Mouse (Mus musculus): ENCODE results near the gene Fhl3. TPM values are rescaled to one million over a fixed set of nuclear protein-coding genes. Genes with fewer than 3 reads are reported as not detected.
A peak's percentile ranks its signal among the peaks of the same experiment; 100 is the strongest.

Gene Fhl3
- total and polyA plus RNA-seq, 2 experiments from 2014 or later = 1.4 to 3.0 TPM

DNA sequence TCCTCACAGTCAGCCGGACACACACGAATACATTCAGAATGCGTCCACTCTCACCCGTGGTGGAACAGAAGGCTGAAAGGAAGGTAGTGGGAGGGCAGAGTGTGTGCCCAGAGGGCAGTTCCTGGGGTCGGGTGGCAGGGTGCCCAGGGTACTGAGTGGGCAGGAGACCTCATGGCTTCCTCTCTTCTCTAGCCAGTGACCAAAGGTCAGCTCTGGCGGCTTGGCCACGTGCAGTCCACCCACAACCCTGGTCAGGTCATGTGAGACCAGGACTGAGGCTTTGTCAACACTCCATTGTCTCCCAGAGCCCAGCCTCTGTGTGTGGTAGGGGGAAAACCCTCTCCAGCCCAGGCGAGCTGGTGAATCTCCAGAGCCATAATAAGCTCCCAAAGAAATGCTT lies 30.3 kb upstream of the Fhl3 start:
- ATAC-seq (no peak), DNase-seq (no peak)
- Histone ChIP-seq H3K27ac (ENCODE audit: low read depth, low read length) (no peak overlapping the region), H3K36me3 (ENCODE audit: insufficient read depth) (no peaks in the 10 kb centered on the region), H3K4me1 (ENCODE audit: insufficient read depth) (peaks cover 19% of the 10 kb centered on the region), H3K9ac (no peak overlapping the region), H3K9me3 (ENCODE audit: low read length) (no peaks in the 10 kb centered on the region), H3K4me2 (ENCODE audit: low read depth) (no peak overlapping the region), H3K4me3 (ENCODE audit: low read depth, low read length) (no peak overlapping the region), H3K27me3 (ENCODE audit: insufficient read depth, low read length) (0 out of 2 replicates have a peak, but pooled peaks cover 5% of the 10 kb centered on the region)
- no peak for TF ChIP-seq CTCF (IDR thresholded peaks at IDR 0.05; ENCODE audit: low read depth)
- WGBS = 66% methylated on average over 8 of the region's 8 CpGs

GRCm38 (mm10) chr4:124671583-124671982 lies 28.9 kb upstream of the Fhl3 start:
- no peak for TF ChIP-seq CTCF (IDR thresholded peaks at IDR 0.05; ENCODE audit: low read depth)
- no peak for DNase-seq
- Histone ChIP-seq H3K4me2 (ENCODE audit: low read depth) (0 out of 2 replicates have a peak overlapping the region, but pooled peaks have one; percentile 61), H3K4me1 (ENCODE audit: insufficient read depth) (peaks cover 19% of the 10 kb centered on the region), H3K4me3 (ENCODE audit: low read depth, low read length) (no peak overlapping the region), H3K36me3 (ENCODE audit: insufficient read depth) (0 out of 2 replicates have a peak, but pooled peaks cover 5% of the 10 kb centered on the region), H3K9ac (no peak overlapping the region), H3K27me3 (ENCODE audit: insufficient read depth, low read length) (0 out of 2 replicates have a peak, but pooled peaks cover 5% of the 10 kb centered on the region), H3K9me3 (ENCODE audit: low read length) (no peaks in the 10 kb centered on the region), H3K27ac (ENCODE audit: low read depth, low read length) (no peak overlapping the region)
- no peak for ATAC-seq
- WGBS = 39% methylated on average over 7 of the region's 7 CpGs

- ATAC-seq = peak; percentile 69
- WGBS = 3% methylated on average over 24 of the region's 31 CpGs
- H3K27me3 ChIP-seq (ENCODE audit: insufficient read depth, low read length) = 0 out of 2 replicates have a peak, but pooled peaks cover 5% of the 10 kb centered on the region
- peak; percentile 89 for DNase-seq
- TF ChIP-seq CTCF (IDR thresholded peaks at IDR 0.05; ENCODE audit: low read depth) = peak; percentile 19; the same call in 1 of the 2 replicates
- H3K27ac ChIP-seq (ENCODE audit: low read depth, low read length) = peak overlapping the region; percentile 35
- peak overlapping the region; percentile 61 for H3K4me2 ChIP-seq (ENCODE audit: low read depth)
- H3K9ac ChIP-seq = peak overlapping the region; percentile 14
- H3K4me1 ChIP-seq (ENCODE audit: insufficient read depth) = peaks cover 19% of the 10 kb centered on the region
- H3K9me3 ChIP-seq (ENCODE audit: low read length) = no peaks in the 10 kb centered on the region
- peak overlapping the region; percentile 26 for H3K4me3 ChIP-seq (ENCODE audit: low read depth, low read length)
- peaks cover 8% of the 10 kb centered on the region for H3K36me3 ChIP-seq (ENCODE audit: insufficient read depth)
These were observed 27.9 kb upstream of the Fhl3 start for GRCm38 (mm10) chr4:124672347-124673320.

GRCm38 (mm10) chr4:124674334-124675032 lies 26.0 kb upstream of the Fhl3 start:
- no peaks in the 10 kb centered on the region for H3K9me3 ChIP-seq (ENCODE audit: low read length)
- H3K4me1 ChIP-seq (ENCODE audit: insufficient read depth) = peaks cover 19% of the 10 kb centered on the region
- no peak overlapping the region for H3K4me3 ChIP-seq (ENCODE audit: low read depth, low read length)
- no peak overlapping the region for H3K27ac ChIP-seq (ENCODE audit: low read depth, low read length)
- no peak overlapping the region for H3K4me2 ChIP-seq (ENCODE audit: low read depth)
- peaks cover 19% of the 10 kb centered on the region for H3K36me3 ChIP-seq (ENCODE audit: insufficient read depth)
- H3K9ac ChIP-seq = no peak overlapping the region
- no peak for ATAC-seq
- 51% methylated on average over 17 of the region's 17 CpGs for WGBS
- no peak for DNase-seq
- H3K27me3 ChIP-seq (ENCODE audit: insufficient read depth, low read length) = 0 out of 2 replicates have a peak, but pooled peaks cover 5% of the 10 kb centered on the region
- no peak for TF ChIP-seq CTCF (IDR thresholded peaks at IDR 0.05; ENCODE audit: low read depth)

DNA sequence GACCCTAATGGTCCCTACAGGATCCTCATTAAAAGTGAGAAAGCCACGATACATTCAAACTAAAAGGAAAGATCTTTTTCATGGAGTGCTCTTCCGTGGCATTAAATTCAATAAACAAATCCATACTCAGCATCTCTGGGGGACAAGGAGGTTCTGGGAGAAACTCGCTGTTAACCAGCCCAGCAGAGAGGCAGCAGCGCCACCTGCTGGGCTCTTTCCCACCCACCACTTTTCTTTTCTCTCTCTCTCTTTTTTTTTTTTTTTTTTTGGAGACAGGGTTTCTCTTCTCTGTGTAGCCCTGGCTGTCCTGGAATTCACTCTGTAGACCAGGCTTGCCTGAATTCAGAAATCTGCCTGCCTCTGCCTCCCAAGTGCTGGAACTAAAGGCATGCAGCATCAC lies 25.5 kb upstream of the Fhl3 start:
- ATAC-seq (peak; percentile 65), DNase-seq (peak; percentile 92)
- peak; percentile 87 for TF ChIP-seq CTCF (IDR thresholded peaks at IDR 0.05; ENCODE audit: low read depth)
- Histone ChIP-seq H3K36me3 (ENCODE audit: insufficient read depth) (peaks cover 25% of the 10 kb centered on the region), H3K27ac (ENCODE audit: low read depth, low read length) (no peak overlapping the region), H3K4me1 (ENCODE audit: insufficient read depth) (peaks cover 19% of the 10 kb centered on the region), H3K4me3 (ENCODE audit: low read depth, low read length) (no peak overlapping the region), H3K9me3 (ENCODE audit: low read length) (no peaks in the 10 kb centered on the region), H3K9ac (no peak overlapping the region), H3K4me2 (ENCODE audit: low read depth) (no peak overlapping the region), H3K27me3 (ENCODE audit: insufficient read depth, low read length) (0 out of 2 replicates have a peak, but pooled peaks cover 5% of the 10 kb centered on the region)
- WGBS = 4% methylated on average over 4 of the region's 4 CpGs

GRCm38 (mm10) chr4:124675958-124676357 lies 24.5 kb upstream of the Fhl3 start:
- Histone ChIP-seq H3K36me3 (ENCODE audit: insufficient read depth) (peaks cover 28% of the 10 kb centered on the region), H3K27me3 (ENCODE audit: insufficient read depth, low read length) (0 out of 2 replicates have a peak, but pooled peaks cover 5% of the 10 kb centered on the region), H3K27ac (ENCODE audit: low read depth, low read length) (no peak overlapping the region), H3K9ac (no peak overlapping the region), H3K4me2 (ENCODE audit: low read depth) (no peak overlapping the region), H3K9me3 (ENCODE audit: low read length) (no peaks in the 10 kb centered on the region), H3K4me3 (ENCODE audit: low read depth, low read length) (no peak overlapping the region), H3K4me1 (ENCODE audit: insufficient read depth) (peaks cover 19% of the 10 kb centered on the region)
- DNase-seq (no peak), ATAC-seq (no peak)
- no peak for TF ChIP-seq CTCF (IDR thresholded peaks at IDR 0.05; ENCODE audit: low read depth)
- 88% methylated on average over 6 of the region's 6 CpGs for WGBS
